Mouse (Mus musculus) G1E (cell line): ENCODE data around the gene Ptpn7.

Experiments
- CTCF ChIP-seq: IDR thresholded peaks from 2 replicates; pipeline ENCODE4 v1.5.1; 2012; ENCODE audit warnings: low read depth, low read length, inconsistent platforms, mixed read lengths
- GATA1 ChIP-seq: IDR thresholded peaks from 2 replicates; pipeline ENCODE4 v1.6.1; 2012; ENCODE audit warnings: borderline replicate concordance, low read length, inconsistent platforms, mixed read lengths
- TAL1 ChIP-seq: conservative IDR thresholded peaks from 2 replicates; pipeline ENCODE4 v1.6.1; 2012; ENCODE audit warnings: low read depth, low read length, inconsistent platforms, mixed read lengths

DNA sequence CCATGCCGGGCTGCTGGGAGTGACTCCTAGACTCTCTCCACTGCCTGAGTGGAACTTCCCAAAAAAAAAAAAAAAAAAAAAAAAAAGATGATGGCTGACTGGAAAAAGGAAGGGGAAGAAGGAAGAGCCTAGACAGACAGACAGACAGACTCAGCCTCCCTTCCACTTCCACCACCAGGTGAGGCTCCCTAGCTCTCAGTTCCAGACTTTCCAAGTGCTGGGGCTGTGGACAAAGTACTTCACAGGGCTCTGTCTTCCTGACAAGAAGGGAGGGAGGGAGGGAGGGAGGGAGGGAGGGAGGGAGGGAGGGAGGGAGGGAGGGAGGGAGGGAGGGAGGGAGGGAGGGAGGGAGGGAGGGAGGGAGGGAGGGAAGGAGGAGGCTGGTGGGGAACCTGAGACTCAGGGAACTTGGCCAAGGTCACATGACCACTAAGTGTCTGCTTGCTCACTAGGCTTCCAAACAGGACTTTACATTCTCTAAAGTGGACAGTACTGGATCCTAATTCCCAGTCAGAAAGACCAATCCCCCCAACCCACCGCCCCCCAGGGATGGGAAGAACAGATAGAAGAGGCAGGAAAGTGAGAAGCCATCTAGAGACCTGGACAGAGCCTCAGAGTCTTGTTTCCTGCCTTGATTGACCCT, 2.0 kb upstream of the Ptpn7 start:
- TF ChIP-seq CTCF (no peak), TAL1 (no peak), GATA1 (no peak)
